Mouse (Mus musculus) gastrocnemius, postnatal 10 days (tissue): ENCODE measurements around the gene Sec22c. TPM values are rescaled to one million over a fixed set of nuclear protein-coding genes. Genes with fewer than 3 reads are reported as not detected.

Experiments used
- DNase-seq: peaks from one replicate; pipeline ENCODE4 v3.0.0; 2021; ENCODE audit warnings: mixed read lengths
- total RNA-seq, 2 experiments: library from RNA; stranded (reverse); gene quantifications; 2 replicates each; pipeline ENCODE4 v1.2.3; 2021

Sec22c gene
- total RNA-seq, 2 experiments from 2014 or later, result 4.7 to 5.5 TPM

DNA sequence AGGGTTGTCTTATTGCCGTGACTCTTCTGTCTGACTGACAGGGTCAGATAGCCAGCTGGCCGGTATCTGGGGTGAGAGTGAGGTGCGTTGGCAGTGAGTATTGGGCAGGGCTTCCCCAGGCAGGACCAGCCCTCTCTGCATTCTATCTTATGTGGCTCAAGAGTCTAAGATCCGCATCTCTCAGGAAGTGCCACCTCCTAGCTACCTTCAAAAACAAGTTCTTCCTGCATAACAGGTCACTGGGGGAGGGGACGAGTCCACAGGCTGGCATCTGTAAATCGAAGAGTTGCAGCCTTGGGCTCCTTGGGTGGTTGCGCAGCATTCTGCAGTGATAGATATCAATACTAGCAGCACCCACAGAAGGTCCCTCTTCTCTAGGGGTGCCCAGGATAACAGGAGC is 58.3 kb downstream of the Sec22c start:
- no peak for DNase-seq

DNA sequence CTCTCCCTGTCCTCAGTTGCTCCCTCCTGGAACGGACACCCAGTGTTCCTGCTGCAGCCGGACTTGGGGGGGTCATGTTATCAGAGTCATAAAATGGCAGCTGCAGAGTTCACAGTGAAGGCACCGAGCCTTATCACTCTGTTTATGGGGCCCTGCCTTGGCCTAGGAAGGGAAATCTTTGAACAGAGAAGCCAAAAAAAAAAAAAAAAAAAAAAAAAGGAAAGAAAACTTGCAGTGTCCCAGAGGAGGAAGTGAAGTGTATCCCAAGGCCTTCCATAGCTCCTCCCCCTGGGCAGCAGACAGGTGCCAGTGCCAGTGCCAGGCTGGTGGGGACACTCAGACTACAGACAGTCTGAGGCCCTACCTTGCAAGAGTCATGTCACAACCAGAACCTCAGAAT is 60.4 kb downstream of the Sec22c start:
- DNase-seq, result no peak

DNA sequence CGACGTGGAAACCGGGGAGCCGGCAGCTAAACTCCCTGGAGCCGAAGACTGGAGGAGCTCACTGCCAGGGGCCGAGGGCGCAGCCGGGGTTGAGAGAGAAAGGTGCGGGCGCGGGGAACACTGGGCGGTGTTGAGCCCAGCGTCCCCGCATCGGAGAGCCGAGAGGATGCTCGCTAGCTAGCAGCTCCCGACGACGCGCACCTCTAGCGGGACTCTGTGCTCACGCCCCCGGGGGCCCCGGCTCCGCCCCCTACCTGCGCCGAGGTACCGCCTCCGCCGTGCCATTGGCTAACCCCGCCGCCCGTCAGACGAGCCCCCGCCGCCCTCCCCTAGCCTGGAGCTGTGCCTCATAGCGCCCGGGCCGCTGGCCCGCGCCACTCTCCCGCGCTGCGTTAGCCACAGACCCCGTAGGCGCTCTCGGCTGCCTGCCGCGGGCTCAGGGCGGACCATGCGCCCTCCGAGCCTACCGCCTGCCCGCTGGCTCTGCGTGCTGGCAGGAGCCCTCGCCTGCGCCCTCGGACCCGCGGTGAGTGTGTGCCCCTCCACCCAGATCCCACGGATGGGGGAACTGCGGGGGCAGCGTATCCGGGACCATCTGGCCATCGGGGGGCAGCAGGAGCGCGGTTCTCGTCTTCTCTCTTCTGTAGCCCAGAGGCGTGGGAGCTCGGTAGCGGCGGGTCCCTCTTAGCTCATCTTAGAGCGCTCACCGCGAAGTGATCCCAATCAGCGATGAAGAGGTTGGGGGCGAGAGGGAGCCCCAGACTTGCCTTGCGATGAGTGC is 62.7 kb downstream of the Sec22c start, which contains the start of gene Vipr1:
TSS of gene Vipr1 (plus strand) at position 316 of the 781 bp plus-strand sequence.
- peak; percentile 48 for DNase-seq

DNA sequence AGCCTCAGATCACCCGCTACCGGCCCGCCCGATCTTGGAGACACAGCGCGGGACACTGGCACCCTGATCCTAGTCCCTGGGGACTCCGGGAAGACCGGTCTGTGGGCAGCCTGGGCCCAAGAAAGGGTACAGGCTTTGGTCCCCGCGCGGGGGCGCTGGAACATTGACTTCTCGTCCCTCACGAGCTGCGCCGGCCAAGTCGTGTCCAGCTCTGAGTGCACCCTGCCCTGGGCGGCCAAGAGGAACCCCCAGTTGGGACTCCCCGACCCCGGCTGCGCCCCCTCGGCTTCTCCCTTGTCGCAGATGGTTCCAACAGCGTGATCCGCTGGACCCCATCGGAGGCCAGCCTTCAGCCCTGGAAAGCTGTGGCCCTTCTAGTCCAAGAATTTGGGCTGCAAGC is 63.3 kb downstream of the Sec22c start, which contains the start of gene Lyzl4:
TSS of gene Lyzl4 (minus strand) at position 96 of the 400 bp plus-strand sequence.
- peak; percentile 84 for DNase-seq

GRCm38 (mm10) chr9:121641235-121641915 is 63.9 kb downstream of the Sec22c start:
- no peak for DNase-seq

DNA sequence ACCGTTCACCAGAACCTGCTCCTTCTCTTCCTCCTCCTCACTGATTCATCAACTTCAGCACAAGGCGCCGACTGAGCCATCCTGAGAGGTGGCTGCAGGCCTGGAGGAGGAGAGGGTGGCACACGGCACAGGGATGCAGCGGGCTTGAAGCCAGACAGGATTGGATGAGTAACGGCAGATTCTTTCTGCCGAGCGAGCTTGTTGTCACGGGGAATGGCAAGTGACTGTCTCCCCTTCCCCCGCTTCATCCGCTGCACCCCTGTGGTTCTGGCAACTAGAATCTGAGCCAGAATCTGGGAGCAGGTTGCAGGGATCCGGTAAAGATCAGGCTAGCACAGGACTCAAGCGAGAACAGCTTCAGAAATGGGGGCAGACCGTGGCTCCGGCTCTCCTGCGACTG is 65.5 kb downstream of the Sec22c start:
- no peak for DNase-seq

- no peak for DNase-seq
These were observed 69.3 kb downstream of the Sec22c start for GRCm38 (mm10) chr9:121635835-121636576.

DNA sequence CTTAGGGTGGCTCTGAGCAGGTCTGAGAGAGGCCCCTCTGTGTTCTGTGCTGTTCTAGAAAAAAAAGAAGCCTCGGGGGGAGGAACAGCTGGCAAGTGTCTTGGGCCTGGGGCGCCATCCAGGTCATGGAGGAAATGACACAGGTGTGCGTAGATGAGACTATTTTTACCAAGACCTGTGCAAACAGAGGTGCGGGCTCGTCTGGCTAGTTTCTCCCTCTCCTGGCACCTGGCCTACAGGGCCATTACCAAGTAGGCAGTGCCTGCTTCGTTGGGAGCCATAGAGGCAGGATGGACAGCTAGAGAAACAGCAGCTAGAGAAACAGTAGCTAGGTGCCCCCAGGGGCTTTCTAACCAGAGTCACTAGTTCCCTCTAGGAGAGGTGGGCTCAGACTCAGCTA is 72.0 kb downstream of the Sec22c start:
- no peak for DNase-seq

GRCm38 (mm10) chr9:121632891-121633290 is 72.4 kb downstream of the Sec22c start:
- no peak for DNase-seq

DNA sequence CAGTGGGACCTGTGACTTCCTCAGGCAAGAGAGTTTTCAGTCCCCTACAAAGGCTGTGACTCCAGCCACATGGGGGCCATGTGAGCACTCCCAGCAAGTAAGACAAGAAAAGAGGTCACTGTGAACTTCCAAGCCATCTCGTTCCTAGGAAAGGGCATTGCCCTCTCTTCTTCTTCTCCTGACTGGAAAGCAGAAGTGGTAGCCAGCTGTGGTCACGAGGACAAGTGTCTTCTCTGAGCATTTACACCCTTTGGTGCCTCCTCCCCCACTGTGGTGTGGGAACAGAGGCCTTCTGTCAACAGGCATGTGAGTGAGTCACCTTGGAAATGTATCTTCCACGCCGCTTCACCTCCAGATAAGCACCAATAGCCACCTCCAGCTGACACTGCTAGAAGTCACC is 73.3 kb downstream of the Sec22c start:
- no peak for DNase-seq

- DNase-seq, result no peak
These were observed 74.7 kb downstream of the Sec22c start for GRCm38 (mm10) chr9:121630627-121631026.

Other genes with a start within 250 kb of the Sec22c start
- 1 to 10 TPM; 3.4 to 3.5 TPM for gene Cck, start 209.8 kb downstream of the Sec22c start, total RNA-seq
- gene Lyzl4, start 63.4 kb downstream of the Sec22c start, total RNA-seq, result under 1 TPM in 1 of 2 experiments, not detected in 1; 0.81 TPM
- gene Vipr1, start 62.8 kb downstream of the Sec22c start, total RNA-seq, result under 1 TPM; 0.61 to 0.99 TPM
- gene Ss18l2, start 4.8 kb upstream of the Sec22c start, total RNA-seq, result 10 to 100 TPM; 80.2 to 85.8 TPM
- 10 to 100 TPM; 36.5 to 57.9 TPM for gene Nktr, start 13.7 kb upstream of the Sec22c start, total RNA-seq
- gene Zfp651, start 53.8 kb upstream of the Sec22c start, total RNA-seq, result 10 to 100 TPM; 72.2 to 76.5 TPM
- 100 to 1,000 TPM; 113 to 118 TPM for gene Klhl40, start 72.1 kb upstream of the Sec22c start, total RNA-seq
- gene Hhatl, start 87.0 kb upstream of the Sec22c start, total RNA-seq, result 100 to 1,000 TPM; 256 to 285 TPM
- gene Ccdc13, start 134.0 kb upstream of the Sec22c start, total RNA-seq, result under 1 TPM; 0.79 to 0.85 TPM
- 10 to 100 TPM; 75.4 to 98.1 TPM for gene Higd1a, start 152.9 kb upstream of the Sec22c start, total RNA-seq
- gene Ackr2, start 192.9 kb upstream of the Sec22c start, total RNA-seq, result 1 to 10 TPM; 1.6 to 2.2 TPM
- not detected for gene Cyp8b1, start 210.8 kb upstream of the Sec22c start, total RNA-seq
- gene Fam198a, start 245.5 kb upstream of the Sec22c start, total RNA-seq, result 1 to 10 TPM; 6.4 to 7.8 TPM